Mouse (Mus musculus): ENCODE data around the gene Pacrg. TPM values are rescaled to one million over a fixed set of nuclear protein-coding genes. Genes with fewer than 3 reads are reported as not detected.

Pacrg gene
- polyA plus RNA-seq, 1 experiment from 2014 or later: 1.8 TPM

DNA sequence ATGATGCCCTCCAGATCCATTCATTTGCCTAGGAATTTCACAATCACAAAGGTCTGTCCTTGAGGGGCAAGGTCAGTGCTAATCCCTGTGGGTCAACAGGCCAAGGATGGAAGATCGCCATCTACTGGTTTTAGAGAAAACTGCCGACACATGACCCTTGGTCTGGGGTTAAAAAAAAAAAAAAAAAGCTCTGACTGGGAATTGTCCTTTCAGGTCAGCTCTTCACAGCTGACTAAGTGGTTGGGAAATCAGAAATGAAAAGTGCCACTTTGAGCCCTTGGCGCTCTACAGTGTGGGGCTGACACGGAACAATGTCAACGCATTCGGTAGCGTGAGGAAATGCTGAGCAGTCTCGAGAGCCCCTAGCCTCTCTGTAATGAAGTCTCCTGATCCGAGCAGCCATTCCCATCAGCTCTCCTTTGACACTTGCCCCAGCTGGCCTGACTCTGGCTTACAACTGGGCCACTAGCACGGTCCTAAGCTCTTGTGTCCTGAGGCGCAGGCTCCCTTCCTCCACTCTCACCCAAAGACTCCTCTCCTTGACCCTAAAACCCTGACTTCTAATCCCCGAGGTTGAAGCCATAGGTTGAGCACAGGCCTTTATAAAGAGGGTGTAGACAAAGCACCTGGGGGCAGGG is 339.2 kb downstream of the Pacrg start:
- no peak overlapping the region for H3K9ac ChIP-seq (replicated peaks; ENCODE audit: low read depth, low read length)
- no peak overlapping the region for H3K27ac ChIP-seq (ENCODE audit: low read length)
- H3K9me3 ChIP-seq (ENCODE audit: control insufficient read depth, low read depth, low read length): no peaks in the 10 kb centered on the region
- no peak for ATAC-seq (ENCODE audit: insufficient number of reproducible peaks, insufficient read depth, low FRiP score, low read depth)
- H3K4me3 ChIP-seq (ENCODE audit: low read depth, low read length): no peak overlapping the region
- H3K36me3 ChIP-seq (ENCODE audit: control insufficient read depth, insufficient read depth, low read length): no peaks in the 10 kb centered on the region
- H3K4me2 ChIP-seq (replicated peaks; ENCODE audit: low read depth, low read length): no peak overlapping the region
- H3K27me3 ChIP-seq (ENCODE audit: control insufficient read depth, insufficient read depth, low read length): no peaks in the 10 kb centered on the region
- peaks cover 9% of the 10 kb centered on the region; the same call in 1 of the 2 replicates for H3K4me1 ChIP-seq (ENCODE audit: control insufficient read depth, insufficient read depth, low read length)
- WGBS: 49% methylated on average over 12 of the region's 12 CpGs

DNA sequence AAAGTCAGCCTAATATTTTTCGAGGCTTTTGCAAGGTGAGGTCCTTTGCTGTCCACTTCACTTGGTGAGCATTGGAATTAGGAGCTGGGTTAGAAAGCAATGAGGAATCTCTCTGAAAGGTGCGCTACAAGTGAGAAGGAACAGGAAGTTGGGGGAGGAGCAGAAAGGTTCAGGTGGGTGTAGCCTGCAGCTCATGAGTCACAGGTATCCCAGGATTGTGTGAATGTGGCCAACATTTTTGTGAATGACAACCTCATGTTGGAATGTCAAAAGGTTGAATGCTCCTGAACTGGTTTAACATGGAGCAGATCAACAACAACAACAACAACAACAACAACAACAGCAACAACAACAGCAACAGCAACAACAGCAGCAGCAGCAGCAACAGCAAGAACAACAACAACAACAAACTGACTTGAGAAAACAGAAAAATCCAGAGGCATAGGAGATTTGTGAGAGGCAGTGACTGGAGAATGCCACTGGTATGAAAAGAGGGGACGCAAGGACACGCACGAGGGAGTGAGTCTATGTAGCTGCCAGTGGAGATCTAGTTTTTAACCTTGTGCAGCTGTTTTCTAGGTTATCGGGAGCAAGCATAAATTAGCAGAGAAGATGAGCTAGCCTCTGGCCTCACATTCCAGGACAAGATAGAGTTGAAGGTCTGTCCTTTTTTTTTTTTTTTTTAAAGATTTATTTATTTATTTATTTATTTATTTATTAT is 341.0 kb downstream of the Pacrg start:
- no peak overlapping the region for H3K4me2 ChIP-seq (replicated peaks; ENCODE audit: low read depth, low read length)
- peaks cover 13% of the 10 kb centered on the region; the same call in 1 of the 2 replicates for H3K4me1 ChIP-seq (ENCODE audit: control insufficient read depth, insufficient read depth, low read length)
- H3K27ac ChIP-seq (ENCODE audit: low read length): no peak overlapping the region
- 73% methylated on average over 6 of the region's 6 CpGs for WGBS
- no peak; the same call in 1 of the 2 replicates for ATAC-seq (ENCODE audit: insufficient number of reproducible peaks, insufficient read depth, low FRiP score, low read depth)
- H3K9me3 ChIP-seq (ENCODE audit: control insufficient read depth, low read depth, low read length): no peaks in the 10 kb centered on the region
- H3K27me3 ChIP-seq (ENCODE audit: control insufficient read depth, insufficient read depth, low read length): no peaks in the 10 kb centered on the region
- no peaks in the 10 kb centered on the region for H3K36me3 ChIP-seq (ENCODE audit: control insufficient read depth, insufficient read depth, low read length)
- H3K4me3 ChIP-seq (ENCODE audit: low read depth, low read length): no peak overlapping the region
- no peak overlapping the region for H3K9ac ChIP-seq (replicated peaks; ENCODE audit: low read depth, low read length)

DNA sequence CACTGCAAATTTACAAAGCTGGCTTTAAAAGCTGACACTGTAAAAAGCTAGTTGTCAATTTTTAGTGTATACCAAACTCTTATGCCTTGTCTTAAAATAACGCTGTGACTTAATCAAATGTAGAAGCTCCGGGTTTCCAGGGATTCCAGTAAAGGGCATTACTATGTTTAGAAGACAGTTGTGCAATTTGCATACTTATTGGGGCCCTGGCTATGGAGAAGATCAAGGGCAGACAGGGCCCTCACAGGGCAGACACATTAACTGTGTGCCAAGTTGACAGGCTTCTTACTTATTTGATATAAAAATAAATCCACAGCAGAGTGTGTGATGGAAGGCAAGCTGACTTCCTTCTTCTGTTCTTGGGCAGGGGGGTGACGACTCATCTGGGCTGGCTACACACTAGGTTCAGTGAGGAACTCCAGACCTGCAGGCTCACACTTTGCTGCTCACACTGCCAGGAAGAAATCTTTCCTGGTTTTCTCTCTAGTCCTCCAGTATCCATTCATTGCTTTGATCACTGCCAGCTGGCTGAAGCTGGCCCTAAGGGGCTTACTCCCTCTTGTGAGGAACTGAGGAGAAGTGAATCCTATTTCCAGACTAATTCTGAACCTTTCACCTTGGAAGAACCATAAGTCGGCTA is 342.2 kb downstream of the Pacrg start:
- no peak for ATAC-seq (ENCODE audit: insufficient number of reproducible peaks, insufficient read depth, low FRiP score, low read depth)
- Histone ChIP-seq H3K27ac (ENCODE audit: low read length) (no peak overlapping the region), H3K4me3 (ENCODE audit: low read depth, low read length) (no peak overlapping the region), H3K36me3 (ENCODE audit: control insufficient read depth, insufficient read depth, low read length) (no peaks in the 10 kb centered on the region), H3K4me1 (ENCODE audit: control insufficient read depth, insufficient read depth, low read length) (peaks cover 13% of the 10 kb centered on the region; the same call in 1 of the 2 replicates), H3K9ac (replicated peaks; ENCODE audit: low read depth, low read length) (no peak overlapping the region), H3K9me3 (ENCODE audit: control insufficient read depth, low read depth, low read length) (no peaks in the 10 kb centered on the region), H3K27me3 (ENCODE audit: control insufficient read depth, insufficient read depth, low read length) (no peaks in the 10 kb centered on the region), H3K4me2 (replicated peaks; ENCODE audit: low read depth, low read length) (no peak overlapping the region)
- 25% methylated on average over 4 of the region's 4 CpGs for WGBS

DNA sequence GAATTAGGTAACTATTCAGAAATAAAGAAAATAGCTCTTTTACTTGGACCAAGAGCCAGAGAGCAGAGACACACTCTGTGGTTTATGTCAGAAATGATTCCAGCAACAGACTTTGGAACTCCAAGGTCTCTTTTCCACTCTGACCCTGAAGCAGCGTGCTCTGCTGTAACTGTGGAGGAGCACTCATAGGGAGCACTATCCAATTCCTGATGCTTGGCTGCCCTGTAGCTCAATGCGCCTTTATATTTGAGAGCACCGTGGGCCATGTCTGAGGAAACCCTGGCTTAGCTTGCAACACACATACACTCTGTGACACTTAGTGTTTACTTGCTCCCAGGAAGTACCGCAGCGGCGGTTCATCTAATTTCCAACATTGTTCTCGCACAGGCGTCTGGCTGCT is 344.0 kb downstream of the Pacrg start:
- 75% methylated on average over 8 of the region's 8 CpGs for WGBS
- Histone ChIP-seq H3K9me3 (ENCODE audit: control insufficient read depth, low read depth, low read length) (no peaks in the 10 kb centered on the region), H3K27me3 (ENCODE audit: control insufficient read depth, insufficient read depth, low read length) (no peaks in the 10 kb centered on the region), H3K4me1 (ENCODE audit: control insufficient read depth, insufficient read depth, low read length) (peaks cover 16% of the 10 kb centered on the region; the same call in 1 of the 2 replicates), H3K36me3 (ENCODE audit: control insufficient read depth, insufficient read depth, low read length) (no peaks in the 10 kb centered on the region), H3K4me3 (ENCODE audit: low read depth, low read length) (no peak overlapping the region), H3K27ac (ENCODE audit: low read length) (no peak overlapping the region), H3K9ac (replicated peaks; ENCODE audit: low read depth, low read length) (no peak overlapping the region), H3K4me2 (replicated peaks; ENCODE audit: low read depth, low read length) (no peak overlapping the region)
- no peak for ATAC-seq (ENCODE audit: insufficient number of reproducible peaks, insufficient read depth, low FRiP score, low read depth)

DNA sequence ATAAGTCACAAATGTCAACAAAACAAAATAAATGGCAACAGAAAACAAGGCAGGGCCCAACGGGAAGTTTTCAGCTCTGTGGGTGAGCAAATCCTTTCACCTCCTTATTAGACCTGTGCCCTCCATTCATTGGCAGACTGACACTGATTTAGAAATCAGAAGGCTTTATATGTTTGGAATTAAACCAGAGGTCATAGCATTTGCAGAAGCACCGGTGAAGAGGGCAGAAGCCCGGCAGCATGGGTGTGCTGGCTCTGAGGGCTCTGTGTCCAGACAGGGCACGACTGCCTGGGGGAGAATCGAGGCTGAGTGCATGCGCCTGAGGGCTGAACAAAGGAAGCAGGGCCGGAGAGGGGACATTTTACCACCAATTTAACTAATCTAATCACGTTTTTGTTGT is 344.5 kb downstream of the Pacrg start:
- no peaks in the 10 kb centered on the region for H3K36me3 ChIP-seq (ENCODE audit: control insufficient read depth, insufficient read depth, low read length)
- no peak overlapping the region for H3K27ac ChIP-seq (ENCODE audit: low read length)
- no peak overlapping the region for H3K4me3 ChIP-seq (ENCODE audit: low read depth, low read length)
- 41% methylated on average over 8 of the region's 8 CpGs for WGBS
- no peak overlapping the region for H3K4me2 ChIP-seq (replicated peaks; ENCODE audit: low read depth, low read length)
- no peak for ATAC-seq (ENCODE audit: insufficient number of reproducible peaks, insufficient read depth, low FRiP score, low read depth)
- no peaks in the 10 kb centered on the region for H3K9me3 ChIP-seq (ENCODE audit: control insufficient read depth, low read depth, low read length)
- H3K27me3 ChIP-seq (ENCODE audit: control insufficient read depth, insufficient read depth, low read length): no peaks in the 10 kb centered on the region
- no peak overlapping the region for H3K9ac ChIP-seq (replicated peaks; ENCODE audit: low read depth, low read length)
- H3K4me1 ChIP-seq (ENCODE audit: control insufficient read depth, insufficient read depth, low read length): peaks cover 16% of the 10 kb centered on the region; the same call in 1 of the 2 replicates

DNA sequence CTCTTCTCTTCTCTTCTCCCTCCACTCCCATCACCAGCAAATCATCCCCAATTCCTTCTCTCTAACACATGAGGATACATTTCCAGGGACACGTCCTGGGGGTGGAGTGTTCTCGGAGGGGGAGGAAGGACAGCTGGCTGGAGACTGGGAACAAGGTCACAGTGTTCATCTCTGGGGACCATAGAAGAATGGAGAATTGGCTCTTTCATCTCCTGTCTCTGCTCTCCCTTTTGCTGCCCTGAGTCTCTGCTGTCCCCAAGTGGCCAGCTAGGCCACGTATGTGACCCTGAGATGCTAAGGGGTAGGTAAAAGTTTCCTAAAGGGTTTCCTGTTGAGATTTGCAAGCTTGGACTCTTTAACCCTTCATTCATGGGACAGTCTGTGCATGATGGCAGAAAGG is 347.0 kb downstream of the Pacrg start:
- H3K27ac ChIP-seq (ENCODE audit: low read length): no peak overlapping the region
- H3K27me3 ChIP-seq (ENCODE audit: control insufficient read depth, insufficient read depth, low read length): no peaks in the 10 kb centered on the region
- no peak overlapping the region for H3K4me2 ChIP-seq (replicated peaks; ENCODE audit: low read depth, low read length)
- H3K4me1 ChIP-seq (ENCODE audit: control insufficient read depth, insufficient read depth, low read length): peaks cover 13% of the 10 kb centered on the region; the same call in 1 of the 2 replicates
- ATAC-seq (ENCODE audit: insufficient number of reproducible peaks, insufficient read depth, low FRiP score, low read depth): peak; percentile 16; the same call in 1 of the 2 replicates
- H3K36me3 ChIP-seq (ENCODE audit: control insufficient read depth, insufficient read depth, low read length): no peaks in the 10 kb centered on the region
- H3K4me3 ChIP-seq (ENCODE audit: low read depth, low read length): no peak overlapping the region
- H3K9me3 ChIP-seq (ENCODE audit: control insufficient read depth, low read depth, low read length): no peaks in the 10 kb centered on the region
- H3K9ac ChIP-seq (replicated peaks; ENCODE audit: low read depth, low read length): no peak overlapping the region
- 45% methylated on average over 3 of the region's 3 CpGs for WGBS

DNA sequence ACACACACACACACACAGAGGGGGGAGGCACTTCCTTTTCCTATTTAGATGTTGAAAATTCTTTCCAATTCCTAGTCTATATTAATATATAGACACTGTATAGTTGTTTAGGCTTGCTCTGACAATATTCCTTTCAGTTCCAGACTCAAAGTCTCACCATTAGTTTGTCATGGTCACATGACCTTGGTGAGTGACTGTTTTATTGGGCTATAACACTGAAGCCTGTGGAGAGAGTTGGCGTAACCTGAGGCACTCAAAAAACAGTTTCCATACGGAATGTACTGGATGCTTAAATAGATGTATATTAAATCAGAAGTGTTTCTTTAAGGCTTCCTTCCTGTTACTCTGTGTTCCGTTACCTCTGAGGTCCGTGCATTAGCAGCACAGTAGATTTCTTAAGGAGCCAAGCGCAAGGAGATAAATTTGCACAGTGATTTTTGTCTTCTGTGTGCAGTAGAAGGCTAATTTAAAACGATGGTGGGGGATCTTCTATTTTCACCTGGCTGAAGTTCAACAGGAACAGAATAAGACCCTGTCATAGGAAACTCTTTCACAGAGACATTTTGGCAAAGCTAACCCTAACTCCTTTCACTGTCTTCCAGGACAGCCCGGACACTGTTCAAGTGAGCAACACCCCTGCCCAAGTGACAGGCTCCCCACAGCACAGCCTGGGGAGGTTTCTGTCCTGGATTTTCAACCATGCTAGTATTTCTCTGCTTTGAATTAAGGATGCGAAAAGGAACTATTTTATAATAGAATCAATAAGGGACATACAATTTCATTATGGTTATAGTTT is 349.5 kb downstream of the Pacrg start:
- no peak for ATAC-seq (ENCODE audit: insufficient number of reproducible peaks, insufficient read depth, low FRiP score, low read depth)
- Histone ChIP-seq H3K9me3 (ENCODE audit: control insufficient read depth, low read depth, low read length) (no peaks in the 10 kb centered on the region), H3K4me2 (replicated peaks; ENCODE audit: low read depth, low read length) (no peak overlapping the region), H3K27ac (ENCODE audit: low read length) (0 out of 2 replicates have a peak overlapping the region, but pooled peaks have one; percentile 10), H3K4me1 (ENCODE audit: control insufficient read depth, insufficient read depth, low read length) (0 out of 2 replicates have a peak, but pooled peaks cover 4% of the 10 kb centered on the region), H3K27me3 (ENCODE audit: control insufficient read depth, insufficient read depth, low read length) (no peaks in the 10 kb centered on the region), H3K4me3 (ENCODE audit: low read depth, low read length) (no peak overlapping the region), H3K9ac (replicated peaks; ENCODE audit: low read depth, low read length) (no peak overlapping the region), H3K36me3 (ENCODE audit: control insufficient read depth, insufficient read depth, low read length) (no peaks in the 10 kb centered on the region)
- WGBS: 66% methylated on average over 8 of the region's 8 CpGs

DNA sequence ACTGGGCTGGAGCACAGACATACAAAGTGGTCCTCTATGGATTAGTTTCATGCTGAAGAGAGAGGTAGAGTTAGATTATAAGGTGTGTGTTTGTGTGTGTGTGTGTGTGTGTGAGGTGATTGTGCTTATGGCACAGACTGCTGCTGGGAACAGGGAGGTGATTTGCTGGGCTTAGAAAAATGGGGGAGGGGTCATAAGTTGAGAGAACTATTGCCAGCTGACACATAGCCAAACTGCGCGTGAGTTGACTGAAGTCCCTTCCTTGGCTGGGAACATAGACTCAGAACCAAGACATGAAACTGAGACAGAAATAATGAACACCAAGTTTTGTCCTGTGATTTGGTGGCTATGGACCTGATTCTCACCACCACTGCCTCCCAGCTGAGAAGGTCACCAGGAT is 351.2 kb downstream of the Pacrg start:
- Histone ChIP-seq H3K9me3 (ENCODE audit: control insufficient read depth, low read depth, low read length) (no peaks in the 10 kb centered on the region), H3K4me1 (ENCODE audit: control insufficient read depth, insufficient read depth, low read length) (0 out of 2 replicates have a peak, but pooled peaks cover 3% of the 10 kb centered on the region), H3K27ac (ENCODE audit: low read length) (no peak overlapping the region), H3K27me3 (ENCODE audit: control insufficient read depth, insufficient read depth, low read length) (no peaks in the 10 kb centered on the region), H3K4me3 (ENCODE audit: low read depth, low read length) (no peak overlapping the region), H3K36me3 (ENCODE audit: control insufficient read depth, insufficient read depth, low read length) (no peaks in the 10 kb centered on the region), H3K4me2 (replicated peaks; ENCODE audit: low read depth, low read length) (no peak overlapping the region), H3K9ac (replicated peaks; ENCODE audit: low read depth, low read length) (no peak overlapping the region)
- WGBS: 89% methylated on average over 2 of the region's 2 CpGs
- no peak for ATAC-seq (ENCODE audit: insufficient number of reproducible peaks, insufficient read depth, low FRiP score, low read depth)

Measured in stomach, embryonic 14.5 days (tissue).